Mouse (Mus musculus): ENCODE measurements around the gene Rab9b. TPM values are rescaled to one million over a fixed set of nuclear protein-coding genes. Genes with fewer than 3 reads are reported as not detected.

Gene Rab9b
- polyA plus RNA-seq (2015; fragmentation: Nextera tagmentation; extraction: Ambion mirVana): 14.7 and 16.8 TPM in 2 replicates

DNA sequence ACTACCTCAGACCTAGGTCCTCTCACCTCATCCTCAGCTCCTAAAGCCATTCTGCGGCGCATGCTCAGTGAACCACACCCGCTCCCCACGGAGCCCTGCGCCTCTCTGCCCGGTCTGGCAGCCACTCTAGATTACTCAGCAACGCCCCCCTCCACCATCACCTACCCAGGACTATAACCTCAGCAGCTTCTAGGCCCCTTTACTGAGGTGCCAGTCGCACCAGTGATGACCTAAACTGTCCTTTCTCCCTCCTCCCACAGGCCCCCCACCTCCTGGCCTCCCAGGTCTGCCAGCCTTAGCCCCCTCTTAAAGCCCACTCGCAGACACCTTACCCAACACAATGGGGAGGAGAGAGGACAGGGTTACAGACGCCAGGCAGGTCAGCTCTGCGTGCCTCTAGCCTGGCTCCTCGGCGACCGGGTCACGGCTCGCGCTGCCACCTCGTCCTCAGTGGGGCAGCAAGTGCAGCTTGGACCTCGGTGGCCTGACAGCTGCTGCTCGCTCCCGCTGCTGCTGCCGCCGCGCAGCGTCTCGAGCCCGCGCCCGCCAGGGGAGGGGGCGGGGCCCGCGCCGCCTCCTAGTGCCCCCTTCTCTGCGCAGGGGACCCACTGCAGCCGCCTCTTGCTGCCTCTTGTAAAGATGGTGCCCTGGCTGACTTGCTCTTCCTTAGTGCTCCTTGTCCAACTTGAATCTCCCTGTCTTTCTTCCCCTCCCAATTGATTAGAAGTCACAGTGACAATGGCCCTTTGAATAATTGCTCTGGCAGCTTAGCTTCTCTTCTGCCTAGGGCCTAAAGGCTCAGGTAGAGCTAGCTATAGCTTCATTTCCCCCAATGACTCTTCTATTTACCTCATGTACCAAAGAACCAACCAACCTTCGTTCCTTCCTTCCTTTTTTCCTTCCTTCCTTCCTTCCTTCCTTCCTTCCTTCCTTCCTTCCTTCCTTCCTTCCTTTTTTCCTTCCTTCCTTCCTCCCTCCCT is at the start of gene Rab9b:
Gene Rab9b (minus strand): TSS at position 695 of the 980 bp plus-strand sequence.
- 19% methylated on average over 32 of the region's 36 CpGs for WGBS
- ATAC-seq: peak; percentile 95
- no peaks in the 10 kb centered on the region; the same call in 1 of the 2 replicates for H3K27me3 ChIP-seq
- no peaks in the 10 kb centered on the region for H3K36me3 ChIP-seq
- H3K9me3 ChIP-seq: no peaks in the 10 kb centered on the region
- H3K27ac ChIP-seq: peak within 1 kb of the TSS; percentile 72
- peak within 1 kb of the TSS; percentile 74 for H3K9ac ChIP-seq (replicated peaks)
- 0 out of 2 replicates have a peak, but pooled peaks cover 3% of the 10 kb centered on the region for H3K4me1 ChIP-seq (replicated peaks)
- H3K4me2 ChIP-seq (replicated peaks): peak within 1 kb of the TSS; percentile 54
- H3K4me3 ChIP-seq (replicated peaks): peak within 1 kb of the TSS; percentile 59

DNA sequence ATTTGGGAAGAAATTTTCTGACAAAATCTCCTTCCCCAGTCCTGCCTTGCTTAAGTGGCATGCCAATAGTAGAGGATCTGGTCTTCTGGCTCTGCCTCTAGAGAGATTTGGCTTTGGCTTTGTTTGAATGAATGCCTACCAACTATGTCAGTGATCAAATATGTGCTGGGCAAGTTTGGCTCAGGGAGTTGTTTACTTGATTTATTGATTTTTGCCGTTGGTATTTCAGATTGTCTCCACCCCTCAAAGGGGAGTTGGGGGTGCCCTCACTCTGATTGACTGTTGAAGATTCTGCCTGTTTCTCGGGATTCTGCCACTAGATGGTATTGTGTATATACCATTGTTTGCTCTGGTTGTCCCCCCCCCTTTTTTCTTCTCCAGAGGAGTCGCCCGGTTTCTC is 35.8 kb upstream of the Rab9b start:
- no peak overlapping the region for H3K9ac ChIP-seq (replicated peaks)
- ATAC-seq: no peak
- WGBS: 72% methylated on average over 4 of the region's 4 CpGs
- H3K9me3 ChIP-seq: no peaks in the 10 kb centered on the region
- no peaks in the 10 kb centered on the region for H3K36me3 ChIP-seq
- no peak overlapping the region for H3K4me2 ChIP-seq (replicated peaks)
- no peaks in the 10 kb centered on the region for H3K27me3 ChIP-seq
- no peak overlapping the region for H3K27ac ChIP-seq
- no peak overlapping the region for H3K4me3 ChIP-seq (replicated peaks)
- H3K4me1 ChIP-seq (replicated peaks): no peaks in the 10 kb centered on the region

DNA sequence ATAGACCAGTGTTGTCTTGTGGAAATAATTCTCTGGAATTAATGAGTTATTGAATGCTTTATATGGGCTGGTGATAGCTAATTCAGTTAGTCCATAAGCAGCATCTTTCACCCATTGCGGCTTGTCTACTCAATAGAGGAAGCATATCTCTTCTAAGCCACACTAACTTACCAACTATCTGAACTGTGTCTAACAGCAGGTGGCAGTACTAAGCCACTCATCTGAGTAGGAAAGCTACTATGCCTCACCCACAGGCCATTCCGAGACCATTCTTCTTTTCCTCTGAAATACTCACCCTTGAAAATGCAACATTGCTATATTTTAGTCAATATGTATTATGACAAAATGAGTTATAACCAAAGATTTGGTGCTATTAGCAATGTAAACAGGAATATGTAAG is 27.2 kb upstream of the Rab9b start:
- Histone ChIP-seq H3K27ac (no peak overlapping the region), H3K27me3 (no peaks in the 10 kb centered on the region), H3K4me2 (replicated peaks) (no peak overlapping the region), H3K4me3 (replicated peaks) (no peak overlapping the region), H3K9ac (replicated peaks) (no peak overlapping the region), H3K4me1 (replicated peaks) (no peaks in the 10 kb centered on the region), H3K36me3 (no peaks in the 10 kb centered on the region), H3K9me3 (no peaks in the 10 kb centered on the region)
- no peak for ATAC-seq
- WGBS: 66% methylated on average over 2 of the region's 2 CpGs

DNA sequence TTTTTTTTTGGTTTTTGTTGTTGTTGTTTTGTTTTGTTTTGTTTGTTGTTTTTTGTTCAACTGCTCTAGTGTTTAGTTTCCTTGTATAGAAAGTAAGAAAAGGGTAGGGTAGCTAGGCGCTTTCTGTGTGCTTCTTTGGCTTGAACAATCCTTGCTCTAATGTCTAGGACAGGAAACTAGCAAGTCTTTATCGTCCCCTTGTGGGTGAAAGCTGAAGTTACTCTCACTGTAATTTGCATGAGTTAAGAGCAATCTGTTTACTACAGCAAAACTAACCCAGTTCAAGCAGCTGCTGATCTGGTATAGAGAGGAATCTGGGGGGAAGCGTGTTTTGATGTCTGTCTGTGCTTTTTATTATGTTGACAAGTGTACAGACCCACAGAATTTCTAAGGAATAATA is 18.3 kb downstream of the Rab9b start:
- H3K27ac ChIP-seq: no peak overlapping the region
- H3K9me3 ChIP-seq: no peaks in the 10 kb centered on the region
- no peak overlapping the region for H3K4me2 ChIP-seq (replicated peaks)
- H3K36me3 ChIP-seq: no peaks in the 10 kb centered on the region
- 38% methylated on average over 3 of the region's 3 CpGs for WGBS
- ATAC-seq: no peak
- peaks cover 2% of the 10 kb centered on the region; the same call in 1 of the 2 replicates for H3K27me3 ChIP-seq
- no peak overlapping the region for H3K9ac ChIP-seq (replicated peaks)
- no peaks in the 10 kb centered on the region for H3K4me1 ChIP-seq (replicated peaks)
- no peak overlapping the region for H3K4me3 ChIP-seq (replicated peaks)

DNA sequence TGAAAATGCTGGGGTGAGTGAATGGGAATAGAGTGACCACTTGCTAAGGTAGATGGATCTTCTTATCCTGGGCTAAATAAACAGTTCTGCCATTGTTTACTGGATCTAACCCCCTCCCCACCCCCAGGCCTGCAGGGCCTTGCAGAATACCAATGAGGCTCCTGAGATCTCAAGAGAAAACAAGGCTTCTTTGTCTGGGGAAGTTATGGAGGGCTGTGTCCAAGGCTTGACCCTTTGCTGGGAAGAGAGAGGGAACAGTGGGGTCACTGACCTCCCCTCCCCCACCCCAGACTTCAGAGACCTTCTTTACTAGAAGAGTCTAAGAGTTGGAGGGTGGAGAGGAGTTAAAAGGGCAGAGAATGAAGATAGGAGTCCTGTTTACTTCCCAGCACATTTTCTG is 39.9 kb downstream of the Rab9b start:
- peaks cover 5% of the 10 kb centered on the region; the same call in 1 of the 2 replicates for H3K36me3 ChIP-seq
- ATAC-seq: no peak
- 0 out of 2 replicates have a peak, but pooled peaks cover 2% of the 10 kb centered on the region for H3K4me1 ChIP-seq (replicated peaks)
- no peak overlapping the region for H3K9ac ChIP-seq (replicated peaks)
- peaks cover 3% of the 10 kb centered on the region; the same call in 1 of the 2 replicates for H3K27me3 ChIP-seq
- H3K4me2 ChIP-seq (replicated peaks): no peak overlapping the region
- H3K4me3 ChIP-seq (replicated peaks): no peak overlapping the region
- H3K27ac ChIP-seq: no peak overlapping the region
- no peaks in the 10 kb centered on the region for H3K9me3 ChIP-seq

DNA sequence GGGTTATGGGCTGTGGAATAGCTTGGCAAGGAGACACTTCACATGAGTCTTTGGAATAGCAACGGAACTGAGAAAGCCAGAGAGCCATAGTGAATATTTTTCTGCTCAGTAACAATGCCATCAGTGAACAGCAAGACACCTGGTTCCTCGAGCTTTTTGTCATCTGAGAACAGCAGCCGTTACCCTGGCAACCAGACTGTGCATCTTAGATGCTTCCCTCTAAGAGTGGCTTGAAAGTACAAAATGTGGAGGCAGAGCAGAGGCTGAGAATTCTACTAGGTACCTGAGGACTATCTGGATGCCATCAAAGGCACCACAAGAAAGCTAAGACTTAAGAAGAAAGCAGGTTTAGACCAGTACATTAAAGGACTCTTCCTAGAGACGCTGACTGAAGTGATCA is 43.5 kb downstream of the Rab9b start:
- H3K27me3 ChIP-seq: peaks cover 9% of the 10 kb centered on the region; the same call in 1 of the 2 replicates
- H3K4me2 ChIP-seq (replicated peaks): no peak overlapping the region
- H3K36me3 ChIP-seq: no peaks in the 10 kb centered on the region
- peak overlapping the region; percentile 51; the same call in 1 of the 2 replicates for H3K27ac ChIP-seq
- no peaks in the 10 kb centered on the region for H3K9me3 ChIP-seq
- no peak overlapping the region for H3K4me3 ChIP-seq (replicated peaks)
- no peak overlapping the region for H3K9ac ChIP-seq (replicated peaks)
- H3K4me1 ChIP-seq (replicated peaks): 0 out of 2 replicates have a peak, but pooled peaks cover 2% of the 10 kb centered on the region
- 52% methylated on average over 4 of the region's 4 CpGs for WGBS
- peak; percentile 80 for ATAC-seq

DNA sequence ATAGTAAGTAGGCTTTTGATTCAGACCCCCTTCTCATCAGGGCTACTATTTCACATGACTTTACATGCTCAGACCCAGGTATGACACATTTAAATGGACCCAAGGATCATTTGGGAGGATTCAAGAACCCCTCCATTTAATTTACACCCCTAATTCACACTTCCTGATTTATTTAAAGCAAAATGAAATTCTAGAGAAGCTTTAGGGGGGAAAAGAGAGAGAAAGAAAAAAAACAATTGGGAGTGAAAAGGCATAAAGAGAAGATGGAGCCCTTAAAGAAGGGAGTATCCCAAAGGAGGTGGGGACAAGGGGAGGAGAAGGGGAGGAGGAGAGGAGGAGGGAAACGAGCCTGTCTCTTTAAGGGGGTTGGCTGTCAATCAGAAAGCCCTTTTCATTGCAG is 46.2 kb downstream of the Rab9b start, which contains the start of gene Plp1:
Gene Plp1 (plus strand): TSS at position 301 of the 400 bp plus-strand sequence.
- H3K27me3 ChIP-seq: peaks cover 9% of the 10 kb centered on the region; the same call in 1 of the 2 replicates
- H3K4me1 ChIP-seq (replicated peaks): 0 out of 2 replicates have a peak, but pooled peaks cover 2% of the 10 kb centered on the region
- no peaks in the 10 kb centered on the region for H3K36me3 ChIP-seq
- whole genome bisulfite sequencing: 18% methylated on average over 1 of the region's 1 CpGs
- no peak within 1 kb of the TSS for H3K27ac ChIP-seq
- no peak for ATAC-seq
- H3K4me2 ChIP-seq (replicated peaks): no peak within 1 kb of the TSS
- no peaks in the 10 kb centered on the region for H3K9me3 ChIP-seq
- H3K9ac ChIP-seq (replicated peaks): no peak within 1 kb of the TSS
- H3K4me3 ChIP-seq (replicated peaks): no peak within 1 kb of the TSS

DNA sequence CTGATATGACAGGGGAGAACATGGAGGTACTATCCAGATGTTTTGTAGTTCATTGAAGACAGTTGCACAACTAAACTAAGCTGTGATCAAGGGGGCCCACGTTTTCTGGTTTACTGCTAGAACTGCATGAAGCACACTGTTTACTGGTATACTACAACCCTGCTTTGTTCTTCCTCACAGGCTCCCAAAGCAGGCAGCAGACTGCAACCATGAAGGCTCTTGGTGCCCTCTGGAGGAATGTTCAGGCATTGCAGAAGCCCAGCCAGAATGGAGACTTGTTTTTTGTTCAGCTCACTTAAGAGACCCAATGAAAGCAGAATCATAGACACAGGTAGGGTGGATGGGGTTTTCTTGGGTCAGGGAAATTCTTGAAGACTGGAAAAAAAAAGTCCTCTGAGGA is 48.3 kb downstream of the Rab9b start:
- H3K36me3 ChIP-seq: no peaks in the 10 kb centered on the region
- no peaks in the 10 kb centered on the region for H3K9me3 ChIP-seq
- H3K4me3 ChIP-seq (replicated peaks): no peak overlapping the region
- WGBS: 22% methylated on average over 1 of the region's 1 CpGs
- peak; percentile 90 for ATAC-seq
- H3K4me1 ChIP-seq (replicated peaks): 0 out of 2 replicates have a peak, but pooled peaks cover 2% of the 10 kb centered on the region
- peaks cover 9% of the 10 kb centered on the region; the same call in 1 of the 2 replicates for H3K27me3 ChIP-seq
- no peak overlapping the region for H3K4me2 ChIP-seq (replicated peaks)
- H3K27ac ChIP-seq: no peak overlapping the region
- H3K9ac ChIP-seq (replicated peaks): no peak overlapping the region

DNA sequence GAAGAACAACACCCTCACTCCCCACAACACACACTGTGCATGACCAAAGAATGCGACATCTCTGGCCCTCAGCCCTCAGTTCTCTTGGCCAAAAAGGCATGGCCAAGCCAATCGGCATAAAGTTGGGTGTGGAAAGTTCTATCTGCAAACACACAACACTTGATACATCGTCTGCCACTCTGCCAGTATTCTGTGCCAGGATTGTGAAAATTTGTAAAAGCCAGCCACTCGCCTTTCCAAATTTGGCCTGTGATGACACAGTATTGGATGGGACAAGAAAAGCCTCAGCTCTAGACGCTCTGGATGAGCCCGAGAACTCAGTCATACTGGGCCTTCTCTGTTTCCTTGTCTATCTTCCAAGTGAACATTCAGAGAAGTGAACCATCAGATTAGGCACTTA is 48.8 kb downstream of the Rab9b start:
- Histone ChIP-seq H3K36me3 (no peaks in the 10 kb centered on the region), H3K27me3 (peaks cover 9% of the 10 kb centered on the region; the same call in 1 of the 2 replicates), H3K4me1 (replicated peaks) (no peaks in the 10 kb centered on the region), H3K4me3 (replicated peaks) (no peak overlapping the region), H3K27ac (no peak overlapping the region), H3K4me2 (replicated peaks) (no peak overlapping the region), H3K9ac (replicated peaks) (no peak overlapping the region), H3K9me3 (no peaks in the 10 kb centered on the region)
- WGBS: 83% methylated on average over 6 of the region's 6 CpGs
- no peak for ATAC-seq

Other genes starting within 250 kb of the Rab9b start
- gene Tceal1, start 160.8 kb downstream of the Rab9b start, polyA plus RNA-seq (2015; fragmentation: Nextera tagmentation; extraction: Ambion mirVana): 18.6 and 20.0 TPM in 2 replicates
- gene Morf4l2, start 125.1 kb downstream of the Rab9b start, polyA plus RNA-seq (2015; fragmentation: Nextera tagmentation; extraction: Ambion mirVana): 563 and 601 TPM in 2 replicates
- gene Glra4, start 88.6 kb downstream of the Rab9b start, polyA plus RNA-seq (2015; fragmentation: Nextera tagmentation; extraction: Ambion mirVana): 0.10 TPM in 1 of 2 replicates, not detected in the other
- 8.7 and 10.7 TPM in 2 replicates for gene Plp1, start 46.1 kb downstream of the Rab9b start, polyA plus RNA-seq (2015; fragmentation: Nextera tagmentation; extraction: Ambion mirVana)
- not detected in 2 replicates for gene H2bfm, start 58.6 kb upstream of the Rab9b start, polyA plus RNA-seq (2015; fragmentation: Nextera tagmentation; extraction: Ambion mirVana)
- 84.4 and 99.7 TPM in 2 replicates for gene Tmsb15b2, start 106.7 kb upstream of the Rab9b start, polyA plus RNA-seq (2015; fragmentation: Nextera tagmentation; extraction: Ambion mirVana)
- 6.8 and 11.3 TPM in 2 replicates for gene Tmsb15l, start 108.1 kb upstream of the Rab9b start, polyA plus RNA-seq (2015; fragmentation: Nextera tagmentation; extraction: Ambion mirVana)
- 32.7 and 36.1 TPM in 2 replicates for gene Tmsb15b1, start 108.1 kb upstream of the Rab9b start, polyA plus RNA-seq (2015; fragmentation: Nextera tagmentation; extraction: Ambion mirVana)
- 234 and 245 TPM in 2 replicates for gene Zcchc18, start 124.4 kb upstream of the Rab9b start, polyA plus RNA-seq (2015; fragmentation: Nextera tagmentation; extraction: Ambion mirVana)
- gene Slc25a53, start 169.5 kb upstream of the Rab9b start, polyA plus RNA-seq (2015; fragmentation: Nextera tagmentation; extraction: Ambion mirVana): 14.7 and 16.9 TPM in 2 replicates
- 8.2 and 9.8 TPM in 2 replicates for gene Fam199x, start 180.8 kb upstream of the Rab9b start, polyA plus RNA-seq (2015; fragmentation: Nextera tagmentation; extraction: Ambion mirVana)